Mouse (Mus musculus) adrenal gland, postnatal 25 days (tissue): ENCODE results near the gene Gprin3. TPM values are rescaled to one million over a fixed set of nuclear protein-coding genes. Genes with fewer than 3 reads are reported as not detected.
A peak's percentile ranks its signal among the peaks of the same experiment; 100 is the strongest.

Source experiments
- DNase-seq: peaks from one replicate; pipeline ENCODE4 v3.0.0; 2021; ENCODE audit warnings: mixed read lengths
- long read RNA-seq: library from polyadenylated mRNA; stranded (forward); transcript quantifications from one replicate; pipeline ENCODE4 v2.0.0, GENCODE M21; 2021
- total RNA-seq: library from RNA; stranded (reverse); gene quantifications from 2 replicates; pipeline ENCODE4 v1.2.3, GENCODE M21; 2021

Gene Gprin3
- 1.9 and 2.0 TPM in 2 replicates for total RNA-seq
- long read RNA-seq, full-length matches to known transcripts, result 4 of 9 reads
- long read RNA-seq, partial matches to known transcripts, result 0 of 9 reads
- long read RNA-seq, other reads (novel, unspliced or antisense), result 5 of 9 reads

DNA sequence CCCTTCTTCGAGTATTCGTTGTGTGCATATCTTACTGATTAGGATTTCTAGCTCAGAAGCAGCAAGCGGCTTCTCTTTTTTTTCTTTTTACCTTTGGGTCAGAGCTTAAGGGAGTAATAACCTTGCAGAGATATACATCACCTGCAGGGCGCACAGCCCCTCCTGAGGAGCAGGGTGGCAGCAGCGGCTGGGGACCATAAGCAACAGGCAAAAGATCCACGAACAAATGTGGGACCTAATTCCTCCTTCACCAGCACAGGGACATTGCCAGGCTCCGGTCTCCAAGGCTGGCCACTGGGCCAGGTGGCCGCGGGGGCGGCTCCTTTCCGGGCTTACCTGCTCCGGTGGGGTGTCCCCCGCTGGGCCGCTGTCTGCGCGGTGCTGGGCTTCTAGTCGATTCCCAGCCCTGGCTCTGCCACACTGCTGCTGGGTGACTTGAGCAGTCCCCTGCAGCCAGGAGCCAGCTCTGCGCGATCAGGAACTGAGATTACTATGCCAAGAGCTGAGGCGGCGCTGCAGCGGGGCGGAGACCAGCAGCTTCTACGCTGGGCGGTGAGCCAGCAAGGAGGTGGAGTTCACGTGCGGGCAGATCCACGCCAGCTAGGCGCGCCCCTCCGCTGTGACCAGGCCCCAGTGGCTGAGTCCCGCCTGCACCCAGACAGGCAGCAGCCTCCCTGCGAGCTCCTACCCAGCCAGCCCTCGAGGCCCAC is at the start of gene Gprin3:
Gene Gprin3 (minus strand): TSS at position 471 of the 710 bp plus-strand sequence.
- DNase-seq, result peak; percentile 88

DNA sequence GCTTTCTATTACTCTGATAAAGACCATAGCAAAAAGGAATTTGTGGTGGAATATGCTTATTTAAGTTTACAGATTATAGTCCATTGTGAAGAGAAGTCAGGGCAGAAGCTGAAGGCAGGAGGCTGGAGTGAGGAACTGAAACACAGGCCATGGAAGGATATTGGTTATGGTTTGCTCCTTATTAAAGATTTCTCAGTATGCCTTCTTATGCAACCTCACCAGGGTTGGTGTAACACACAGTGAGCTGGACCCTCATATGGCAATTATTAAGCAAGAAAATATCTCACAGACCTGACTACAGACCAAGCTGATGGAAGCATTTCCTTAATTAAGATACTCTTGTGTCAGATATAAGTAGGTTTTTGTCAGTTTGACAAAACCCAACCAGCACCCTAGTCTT is 32.8 kb upstream of the Gprin3 start:
- no peak for DNase-seq

DNA sequence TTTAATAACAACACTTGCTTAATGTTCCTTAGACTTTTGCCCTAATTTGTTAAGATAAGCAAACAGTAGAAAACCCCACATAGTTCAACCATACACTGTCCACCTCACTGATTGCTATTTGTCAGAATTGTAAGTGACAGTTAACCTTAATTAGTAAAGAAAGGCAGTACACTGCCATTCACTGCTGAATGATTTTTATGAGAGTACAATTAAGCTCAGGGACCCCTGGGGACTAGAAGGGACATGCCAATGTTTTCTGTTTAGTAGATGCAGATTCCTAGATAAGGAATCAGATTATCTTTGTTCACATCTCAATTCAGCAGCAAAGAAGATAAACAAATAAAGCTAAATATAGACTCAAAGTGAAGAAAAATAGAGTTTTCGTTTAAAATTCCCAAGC is 30.0 kb upstream of the Gprin3 start:
- DNase-seq, result no peak

DNA sequence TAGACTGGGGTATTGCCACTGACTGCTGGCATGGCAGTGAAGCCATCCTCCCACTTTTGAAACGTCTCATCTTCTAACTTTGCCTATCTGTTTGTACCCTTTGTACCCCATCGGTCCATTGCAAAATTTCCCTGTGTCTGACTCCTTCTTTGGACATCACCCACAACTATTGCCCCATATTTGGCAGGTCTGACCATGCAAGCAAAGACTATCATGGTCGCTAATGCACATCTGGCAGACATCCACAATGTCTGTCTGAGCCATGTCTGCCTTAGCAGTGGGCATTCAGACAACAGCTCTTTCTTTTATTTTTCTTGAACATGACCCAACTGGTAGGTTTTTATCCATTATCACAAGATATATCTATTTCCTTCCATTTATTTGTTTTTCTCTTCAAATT is 25.3 kb upstream of the Gprin3 start:
- DNase-seq, result no peak

DNA sequence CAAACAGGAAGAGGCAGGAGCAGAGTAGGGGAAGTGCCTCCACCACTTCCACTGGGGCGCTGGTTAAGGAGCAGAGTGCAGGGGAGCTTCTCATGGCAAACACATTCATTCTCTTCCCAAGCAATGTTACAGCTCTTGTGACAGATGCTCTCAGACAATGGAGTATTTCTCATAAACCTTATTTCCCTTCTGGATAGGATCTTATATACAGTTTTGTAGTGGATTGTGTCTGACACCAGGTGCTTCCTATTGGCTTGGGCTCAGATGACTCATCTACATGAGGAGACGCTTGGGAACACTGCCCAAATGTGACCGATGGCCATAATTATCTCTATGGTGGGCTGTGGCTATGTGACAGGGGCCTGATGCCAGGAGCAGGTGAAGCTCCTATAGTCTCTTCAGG is 19.0 kb upstream of the Gprin3 start:
- no peak for DNase-seq

DNA sequence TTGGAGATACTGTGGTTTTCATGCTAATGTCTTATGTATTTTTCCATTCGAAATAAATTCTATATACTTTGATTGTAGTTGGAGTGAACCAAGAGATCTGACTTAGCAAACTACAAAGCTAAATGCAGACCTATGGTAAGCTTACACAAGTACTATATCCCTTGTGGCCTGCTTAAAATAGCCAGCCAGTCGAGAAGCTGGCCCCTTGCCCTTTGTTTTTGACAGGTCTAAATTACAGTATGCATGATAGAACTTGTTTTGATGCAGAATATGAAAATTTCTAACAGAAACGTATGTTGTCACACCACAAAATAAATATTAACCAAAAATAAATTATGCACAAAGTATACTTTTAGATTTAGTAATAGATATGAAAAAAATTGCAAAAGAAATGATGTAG is 9.8 kb upstream of the Gprin3 start:
- DNase-seq, result no peak

DNA sequence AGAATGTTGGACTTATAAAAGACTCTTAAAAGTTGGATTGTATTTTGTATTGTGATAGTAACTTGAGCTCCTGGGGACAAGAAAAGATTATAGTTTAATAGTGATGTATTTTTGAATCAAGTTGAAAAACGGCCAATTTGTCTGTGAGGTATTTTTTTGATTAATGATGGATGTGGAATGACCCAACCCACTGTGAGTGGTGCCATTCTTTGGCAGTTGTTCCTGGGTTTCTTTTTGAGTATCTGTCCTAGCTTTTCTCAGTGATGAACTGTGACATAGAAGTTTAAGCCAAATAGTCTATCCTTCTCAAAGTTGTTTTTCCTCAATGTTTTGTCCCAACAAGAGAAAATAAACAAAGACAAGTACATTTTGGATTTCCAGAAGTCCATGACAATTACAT is 7.0 kb upstream of the Gprin3 start:
- no peak for DNase-seq

DNA sequence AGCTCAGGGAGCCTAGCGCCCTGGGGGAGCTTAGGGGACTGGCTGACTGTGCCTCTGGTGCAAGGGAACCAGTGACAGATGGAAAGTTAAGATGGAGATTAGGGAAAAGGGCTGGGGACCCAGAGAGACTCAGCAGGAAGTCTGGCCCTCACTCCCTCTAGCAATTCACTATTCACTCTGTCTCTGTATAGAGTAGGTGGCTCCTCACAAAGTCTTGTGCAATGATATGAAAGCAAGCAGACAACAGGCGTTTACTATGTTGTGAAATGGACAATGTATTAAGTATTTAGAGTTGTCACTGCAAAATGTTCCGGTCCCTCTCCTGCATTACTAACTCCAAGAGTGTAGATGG is 416 bp upstream of the Gprin3 start:
- DNase-seq, result no peak

DNA sequence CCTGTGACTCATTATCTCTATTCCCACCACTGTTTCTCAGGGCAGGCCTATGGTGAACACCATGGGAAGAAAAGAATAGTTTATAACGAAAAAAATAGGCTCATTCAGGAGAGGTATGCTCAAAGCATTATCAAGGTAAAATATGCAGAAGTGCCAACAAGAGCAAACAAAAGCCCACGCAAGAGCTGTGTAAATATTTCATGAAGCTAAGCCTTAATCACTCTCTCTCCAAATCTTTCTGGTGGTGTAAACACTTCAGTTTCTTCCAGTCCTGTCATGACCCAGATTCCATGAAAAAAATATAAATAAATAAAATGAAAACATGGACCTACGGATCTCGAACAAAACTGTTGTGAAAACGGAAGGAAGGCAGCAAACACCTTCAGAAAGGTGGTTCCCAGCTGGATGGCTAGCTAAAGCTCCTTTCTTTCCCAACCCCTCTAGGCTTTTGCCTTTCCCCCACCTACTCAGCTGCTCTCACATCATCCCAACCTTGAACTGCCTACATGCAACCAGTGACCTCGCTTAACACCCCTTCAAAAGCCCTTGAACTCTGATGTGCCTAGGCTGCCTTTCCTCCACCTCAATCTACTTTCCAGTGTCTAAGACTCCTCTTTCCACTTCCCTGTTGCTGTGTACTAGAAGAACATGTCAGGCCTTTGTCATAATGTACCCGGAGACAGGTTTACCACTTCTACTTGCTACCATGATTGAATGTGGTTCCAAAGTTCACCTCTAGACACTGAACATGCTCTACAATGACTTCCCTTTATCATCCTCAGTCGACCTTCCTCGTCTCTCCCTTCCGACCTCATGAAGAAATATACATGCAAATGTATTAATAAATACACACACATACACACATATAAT is 988 bp downstream of the Gprin3 start:
- DNase-seq, result no peak

DNA sequence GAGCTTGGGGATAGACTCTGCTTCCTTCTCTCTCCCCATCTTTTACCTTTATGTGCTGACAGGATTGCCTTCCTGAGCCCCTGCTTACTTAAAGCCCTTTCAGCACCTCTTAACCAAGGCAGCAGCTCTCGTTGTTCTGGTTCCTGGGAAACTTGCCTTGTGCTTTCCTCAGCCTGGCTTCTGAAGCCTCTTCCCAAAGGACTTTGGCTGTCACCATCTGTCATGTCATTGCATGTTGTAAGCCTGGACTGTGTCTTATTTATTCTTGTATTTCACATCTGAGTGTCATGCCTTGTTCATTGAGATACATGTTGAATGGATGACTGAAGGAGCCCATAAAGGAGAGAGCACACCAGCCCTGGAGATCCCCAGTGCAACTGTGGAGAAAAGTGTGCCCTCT is 2.3 kb downstream of the Gprin3 start:
- no peak for DNase-seq

DNA sequence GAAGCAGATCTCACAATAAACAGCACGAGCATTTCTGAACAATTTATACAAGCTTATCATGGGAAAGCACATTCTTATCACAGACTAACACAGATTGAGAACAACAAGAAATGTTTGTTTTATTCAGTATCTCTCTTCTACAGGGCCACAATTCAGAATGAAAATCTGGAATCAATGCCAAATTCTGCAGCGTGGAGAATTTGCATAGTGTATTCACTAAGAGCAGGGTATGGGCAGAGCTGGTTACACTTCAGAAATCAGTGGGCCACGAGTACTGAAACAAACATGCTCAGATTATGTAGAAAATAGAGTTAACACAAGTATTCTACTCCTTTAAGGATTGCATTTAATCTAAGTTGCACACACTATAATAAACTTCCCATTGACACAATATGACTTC is 6.8 kb downstream of the Gprin3 start:
- no peak for DNase-seq

DNA sequence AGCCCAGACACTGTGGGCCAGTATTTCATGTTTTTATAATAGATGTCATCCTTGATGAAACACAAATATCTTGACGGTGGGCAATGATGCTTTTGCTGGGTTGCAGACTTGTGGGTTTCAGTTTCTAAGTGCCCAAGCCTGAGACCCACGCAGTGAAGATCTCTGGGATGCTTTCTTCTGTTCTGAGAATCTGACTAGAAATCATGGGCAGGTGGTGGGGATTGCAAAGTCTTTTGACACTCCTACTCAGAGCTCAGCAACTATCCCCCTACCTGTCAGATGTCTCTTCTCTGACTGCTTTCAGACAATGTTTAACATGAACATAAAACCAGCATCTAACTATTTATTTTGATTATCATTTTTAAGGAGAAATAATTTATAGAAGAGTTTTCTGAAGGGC is 7.4 kb downstream of the Gprin3 start:
- DNase-seq, result no peak

DNA sequence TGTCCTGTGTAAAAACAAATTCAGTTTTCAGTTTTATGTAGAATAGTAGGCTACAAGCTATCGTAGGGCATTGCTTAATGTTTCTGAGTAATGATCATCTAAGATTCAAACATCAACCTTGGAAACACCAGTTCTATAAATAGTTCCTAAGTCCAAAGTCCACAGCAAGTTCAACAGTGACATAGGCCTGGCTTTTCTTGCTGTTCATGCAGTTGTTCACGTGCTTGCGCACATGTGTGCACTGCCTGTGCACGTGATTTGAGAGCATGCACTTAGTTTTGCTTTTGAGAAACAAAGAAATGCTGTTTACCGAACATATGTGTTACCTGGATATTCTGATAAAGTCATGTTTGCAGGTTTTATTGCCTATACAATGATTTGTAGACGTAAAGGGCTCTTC is 11.3 kb downstream of the Gprin3 start:
- DNase-seq, result no peak

DNA sequence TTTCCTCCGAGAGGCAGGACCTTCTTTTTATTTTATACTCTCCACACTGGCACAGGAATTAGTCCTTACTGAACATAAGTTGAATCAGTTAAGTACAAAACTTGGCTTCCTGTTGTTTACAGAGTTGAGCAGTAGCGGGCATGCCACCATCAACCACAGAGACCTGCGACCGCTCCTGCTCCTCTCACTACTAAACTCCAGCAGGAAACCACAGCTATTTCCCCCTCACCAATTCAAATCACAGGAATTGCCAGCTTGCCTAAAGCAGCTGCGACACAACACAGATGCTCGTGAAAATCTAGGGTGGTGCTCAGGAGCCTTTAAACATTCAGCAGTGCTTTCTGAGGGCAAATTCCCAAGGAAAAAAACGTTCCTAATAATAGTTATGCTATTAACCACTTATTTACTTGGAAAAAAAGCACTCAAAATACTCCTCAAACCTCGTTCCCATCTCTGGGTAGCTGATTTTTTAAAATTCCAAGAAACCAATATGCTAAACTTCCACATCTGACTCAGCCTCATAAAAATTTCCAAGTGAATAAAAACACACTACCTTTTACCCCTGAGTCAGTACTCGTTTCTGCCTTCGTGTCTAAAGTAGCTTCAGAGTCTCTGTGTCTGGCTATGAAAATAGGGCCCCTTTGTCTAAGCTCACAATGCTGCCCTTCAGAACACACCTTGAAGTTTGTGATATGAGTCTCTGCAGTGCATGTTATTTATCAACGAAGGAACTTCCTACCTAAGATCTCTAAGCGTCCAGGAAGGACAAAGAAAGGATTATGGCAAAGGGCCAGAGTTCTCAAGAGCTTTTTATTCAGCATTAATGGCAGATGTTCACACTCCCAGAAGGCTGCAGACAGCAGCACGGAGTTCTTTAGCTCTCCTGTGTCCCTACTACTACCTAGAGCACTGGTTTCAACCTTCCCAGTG is 13.4 kb downstream of the Gprin3 start:
- no peak for DNase-seq

DNA sequence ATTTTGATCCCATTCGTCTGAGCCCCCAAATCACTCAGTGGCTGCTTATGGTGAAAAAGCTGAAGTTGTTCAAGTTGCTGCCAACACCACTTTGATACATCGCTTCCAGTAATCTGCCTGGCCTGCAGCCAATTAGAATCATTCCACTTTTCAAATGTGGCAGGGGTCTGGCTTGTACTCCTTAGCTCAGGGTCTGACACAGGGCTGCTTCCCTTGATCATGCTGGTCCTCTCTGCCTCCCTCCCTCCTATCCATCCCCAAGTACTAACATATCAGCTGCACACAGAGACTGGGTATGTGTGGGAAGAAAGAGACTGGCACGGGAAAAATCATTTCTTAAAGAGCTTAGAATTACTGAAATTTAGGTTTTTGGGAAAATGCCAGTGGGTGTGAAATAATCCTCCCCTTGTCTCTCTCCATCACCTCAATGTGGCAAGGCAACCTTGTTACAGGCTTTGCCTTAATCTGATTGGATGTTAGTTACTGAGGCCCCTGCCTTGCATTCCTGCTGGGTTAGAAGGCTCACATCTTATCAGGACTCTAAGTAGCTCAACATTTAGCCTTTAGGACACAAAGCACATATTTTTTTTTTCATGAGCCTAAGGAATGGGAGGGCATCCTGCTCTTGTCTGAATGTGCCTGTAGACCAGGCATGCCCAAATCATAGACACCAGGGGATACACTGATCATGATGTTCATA is 16.9 kb downstream of the Gprin3 start:
- no peak for DNase-seq

DNA sequence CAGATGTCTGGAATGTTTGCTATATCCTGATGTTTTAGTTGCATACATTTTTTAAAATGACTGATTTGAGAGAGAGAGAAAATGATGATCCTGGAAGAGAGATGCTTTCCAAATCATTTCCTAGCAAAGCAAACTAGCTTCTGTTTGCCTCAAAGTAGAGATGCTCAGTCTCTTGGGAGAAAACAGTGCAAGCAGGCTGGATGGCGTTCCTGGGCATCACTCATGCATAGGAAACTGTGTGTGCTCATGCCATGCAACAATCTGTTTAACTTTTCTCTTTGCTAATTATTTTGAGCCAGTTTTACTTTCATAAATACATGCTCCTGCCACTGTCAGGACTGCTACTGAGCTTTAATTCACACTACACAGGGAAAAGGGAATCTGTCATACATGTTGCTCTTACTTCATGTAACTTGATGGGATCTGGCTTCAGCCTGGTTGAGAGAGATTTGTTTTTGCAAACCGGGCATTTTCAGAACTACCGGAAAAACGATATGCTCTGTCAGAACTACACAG is 18.6 kb downstream of the Gprin3 start:
- DNase-seq, result no peak

DNA sequence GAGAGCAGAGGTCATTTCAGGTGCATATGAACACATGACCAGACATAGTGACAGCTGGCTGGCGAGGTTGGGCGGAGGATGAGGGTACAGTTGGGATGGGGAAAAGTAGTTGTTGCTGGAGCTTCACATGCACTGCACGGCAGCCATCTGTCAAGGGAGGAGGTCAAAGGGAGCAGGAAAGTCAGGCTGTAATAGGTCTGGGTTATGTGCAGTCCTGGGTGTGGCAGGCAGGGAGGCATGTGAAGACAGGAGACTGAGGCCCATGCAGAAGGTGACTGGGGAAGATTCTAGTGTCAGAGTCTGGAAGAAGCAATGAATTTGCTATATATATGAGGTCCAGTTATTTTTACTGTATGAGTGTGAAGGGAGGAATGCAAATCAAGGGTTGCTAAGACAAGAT is 35.9 kb downstream of the Gprin3 start:
- no peak for DNase-seq

DNA sequence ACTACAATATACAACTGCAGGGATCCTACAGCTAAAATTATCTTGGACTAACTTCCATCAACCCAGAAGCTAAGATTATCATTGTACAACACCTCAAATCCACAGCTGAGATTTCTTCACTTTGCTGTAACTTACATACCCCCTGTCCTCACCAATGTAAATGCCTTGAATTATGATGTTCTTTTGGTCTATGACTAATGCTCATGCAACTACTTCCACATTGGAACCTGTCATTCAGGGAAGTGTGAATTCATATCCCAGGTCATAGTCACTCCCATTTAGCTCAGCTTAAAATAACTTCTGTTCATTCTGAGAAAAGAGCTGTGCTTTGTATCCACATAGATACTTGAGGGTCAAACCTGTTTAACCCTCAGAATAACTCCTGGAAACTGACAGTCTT is 60.8 kb downstream of the Gprin3 start:
- DNase-seq, result no peak

DNA sequence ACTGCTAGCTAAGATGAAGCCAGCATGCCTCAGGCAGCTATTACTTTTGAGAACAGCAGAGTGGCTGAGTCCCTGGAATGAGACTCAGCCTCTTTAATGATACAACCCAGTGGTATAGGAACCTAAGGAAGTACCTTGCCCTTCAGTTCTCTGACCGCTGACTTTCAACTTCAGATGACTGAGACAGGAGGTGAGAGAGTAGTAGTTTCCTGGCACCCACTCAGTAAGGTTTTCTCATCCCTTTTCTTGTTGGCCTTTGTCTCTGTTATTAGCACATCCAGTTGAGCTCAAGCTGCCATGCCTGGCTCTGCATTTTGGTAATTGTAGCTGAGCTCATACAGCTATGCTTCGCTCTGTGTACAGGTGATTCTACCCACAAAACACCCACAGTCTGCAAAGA is 62.8 kb downstream of the Gprin3 start:
- DNase-seq, result no peak

DNA sequence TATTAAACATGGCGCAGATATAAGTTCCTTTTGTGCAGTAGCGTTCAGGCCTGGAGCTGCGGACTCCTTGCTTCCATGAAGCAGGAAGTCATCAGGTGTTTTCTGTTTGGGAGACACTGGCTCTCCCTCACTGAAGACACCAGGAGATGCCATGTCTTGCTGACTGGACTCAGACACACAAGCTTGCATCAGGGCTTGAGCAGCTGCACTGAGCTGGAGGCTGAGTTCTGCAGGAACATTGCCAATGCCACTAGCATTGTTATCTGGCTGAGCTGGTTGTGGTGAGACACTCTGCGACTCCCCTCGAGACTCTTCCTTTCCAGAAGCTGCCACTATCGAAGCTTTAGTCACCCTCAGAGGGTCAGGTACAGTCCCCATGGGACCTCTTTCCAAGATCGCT is 71.2 kb downstream of the Gprin3 start:
- no peak for DNase-seq

DNA sequence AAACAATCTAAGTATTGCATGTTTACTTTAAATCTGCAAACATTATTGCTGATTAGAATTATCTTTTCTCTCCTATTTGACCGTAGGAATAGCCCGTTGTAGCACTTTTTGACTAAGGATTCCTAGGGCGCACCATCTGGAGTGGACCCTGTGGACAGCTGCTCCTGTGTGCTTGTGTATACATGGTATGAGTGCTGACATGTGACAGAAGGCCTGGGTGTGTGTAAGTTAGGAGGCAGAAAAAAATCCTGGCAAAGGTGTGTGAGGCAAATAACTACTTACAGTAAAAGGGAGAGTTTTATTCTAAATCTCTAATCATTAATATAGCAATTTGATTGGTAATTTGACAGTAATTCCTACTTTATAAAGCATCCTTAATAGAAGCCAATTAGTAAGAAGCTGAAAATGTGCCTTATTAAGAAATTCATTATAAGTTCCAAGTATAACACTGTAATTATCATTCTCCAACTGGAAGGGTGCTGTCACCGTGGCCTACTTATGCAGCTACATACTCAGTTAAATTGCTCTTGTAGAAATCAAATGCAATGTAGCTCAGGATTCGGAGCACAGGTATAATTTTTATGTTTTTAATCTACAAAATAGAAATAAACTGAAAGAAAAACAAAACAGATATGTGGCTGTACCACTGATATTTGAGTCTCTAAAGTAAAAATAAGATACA is 74.8 kb downstream of the Gprin3 start:
- no peak for DNase-seq
